Comparison of ENCODE assay signal across 7 mouse cellular contexts in genomic region chr7:80026118-80026989, GRCm38 (mm10). TPM values are rescaled to one million over a fixed set of nuclear protein-coding genes. Genes with fewer than 3 reads are reported as not detected.
DNase-seq lines count a peak whose midpoint lies in the region; ATAC-seq and TF ChIP-seq lines count a peak whose summit lies in the region.

No protein-coding gene starts in this region.

- no peaks in the 10 kb centered on the region for H3K9me3 ChIP-seq in embryonic facial prominence, embryonic 12.5 days
- H3K9me3 ChIP-seq in heart, embryonic 15.5 days (replicated peaks): no peaks in the 10 kb centered on the region
- H3K9me3 ChIP-seq in lung, postnatal 0 days (ENCODE audit: low read length): no peaks in the 10 kb centered on the region

- no peak for TF ChIP-seq EP300 in lung, postnatal 0 days (IDR thresholded peaks at IDR 0.05)

- no peaks in the 10 kb centered on the region for H3K27me3 ChIP-seq in embryonic facial prominence, embryonic 12.5 days
- no peaks in the 10 kb centered on the region for H3K27me3 ChIP-seq in heart, embryonic 15.5 days
- H3K27me3 ChIP-seq in lung, postnatal 0 days (replicated peaks; ENCODE audit: insufficient read depth, low read length): no peaks in the 10 kb centered on the region

- H3K4me1 ChIP-seq in embryonic facial prominence, embryonic 12.5 days: peaks cover 29% of the 10 kb centered on the region
- H3K4me1 ChIP-seq in heart, embryonic 15.5 days (replicated peaks): peaks cover 33% of the 10 kb centered on the region
- H3K4me1 ChIP-seq in lung, postnatal 0 days (ENCODE audit: insufficient read depth, low read depth, low read length): no peaks in the 10 kb centered on the region; the same call in 1 of the 2 replicates

- TF ChIP-seq CTCF in layer of hippocampus, adult 2 months (conservative IDR thresholded peaks at IDR 0.05): no peak
- no peak for TF ChIP-seq CTCF in lung, postnatal 0 days (IDR thresholded peaks at IDR 0.05)

- peak; percentile 53 for ATAC-seq in CD4-positive, CD25-positive, alpha-beta regulatory T cell, adult 4 months
- ATAC-seq in embryonic facial prominence, embryonic 12.5 days (ENCODE audit: insufficient number of reproducible peaks, insufficient read depth, low FRiP score, low TSS enrichment): peak; percentile 32
- ATAC-seq in heart, embryonic 15.5 days (replicated peaks; ENCODE audit: insufficient number of reproducible peaks, insufficient read depth, low FRiP score, low read depth): peak; percentile 29
- ATAC-seq in lung, postnatal 0 days: peak; percentile 23

- H3K4me2 ChIP-seq in embryonic facial prominence, embryonic 12.5 days (replicated peaks): peak overlapping the region; percentile 94
- H3K4me2 ChIP-seq in heart, embryonic 15.5 days: peak overlapping the region; percentile 92
- peak overlapping the region; percentile 95 for H3K4me2 ChIP-seq in lung, postnatal 0 days (replicated peaks; ENCODE audit: low read depth, low read length)

- DNase-seq in adipocyte (ENCODE audit: low spot score): peak; percentile 64
- peak; percentile 44 to 63 for DNase-seq in layer of hippocampus, adult 2 months (ENCODE audit: low spot score in 2 of 2)
- DNase-seq in lung, postnatal 0 days (ENCODE audit: low spot score): peak; percentile 83
- DNase-seq in right cerebral cortex, adult 2 months (ENCODE audit: low spot score in 2 of 2): peak; percentile 49 to 52

- H3K9ac ChIP-seq in embryonic facial prominence, embryonic 12.5 days: peak overlapping the region; percentile 76
- peak overlapping the region; percentile 98 for H3K9ac ChIP-seq in heart, embryonic 15.5 days
- peak overlapping the region; percentile 88 for H3K9ac ChIP-seq in lung, postnatal 0 days (replicated peaks; ENCODE audit: low read depth)

- no peaks in the 10 kb centered on the region for H3K36me3 ChIP-seq in embryonic facial prominence, embryonic 12.5 days
- no peaks in the 10 kb centered on the region for H3K36me3 ChIP-seq in heart, embryonic 15.5 days
- no peaks in the 10 kb centered on the region for H3K36me3 ChIP-seq in lung, postnatal 0 days (ENCODE audit: insufficient read depth, low read length)

- peak overlapping the region; percentile 68 for H3K4me3 ChIP-seq in embryonic facial prominence, embryonic 12.5 days
- peak overlapping the region; percentile 94 for H3K4me3 ChIP-seq in heart, embryonic 15.5 days
- peak overlapping the region; percentile 84 for H3K4me3 ChIP-seq in layer of hippocampus, adult 2 months
- H3K4me3 ChIP-seq in lung, postnatal 0 days (ENCODE audit: low read depth, low read length): peak overlapping the region; percentile 87

- H3K27ac ChIP-seq in embryonic facial prominence, embryonic 12.5 days: peak overlapping the region; percentile 95
- peak overlapping the region; percentile 97 for H3K27ac ChIP-seq in heart, embryonic 15.5 days
- H3K27ac ChIP-seq in layer of hippocampus, adult 2 months: peak overlapping the region; percentile 90
- H3K27ac ChIP-seq in lung, postnatal 0 days (ENCODE audit: low read length): peak overlapping the region; percentile 98

- under 1% methylated on average over 39 of the region's 59 CpGs for WGBS in embryonic facial prominence, embryonic 12.5 days
- WGBS in heart, embryonic 15.5 days: 1% methylated on average over 48 of the region's 59 CpGs
- 1% methylated on average over 19 of the region's 59 CpGs for WGBS in lung, postnatal 0 days

RNA-seq across cellular contexts. Expression of gene Zfp710, which starts 1.7 kb away (rescaled TPM):
- 1 to 10 TPM; 4.1 to 7.0 TPM for polyA plus RNA-seq in CD4-positive, CD25-positive, alpha-beta regulatory T cell, adult 4 months (2017; shearing (Covaris generic))
- 21.6 and 22.2 TPM in 2 replicates for polyA plus RNA-seq in embryonic facial prominence, embryonic 12.5 days (2016; fragmentation: Nextera tagmentation; extraction: Ambion mirVana)
- polyA plus RNA-seq in heart, embryonic 15.5 days (2015; fragmentation: Nextera tagmentation; extraction: Ambion mirVana): 9.4 and 13.6 TPM in 2 replicates
- total RNA-seq in layer of hippocampus, adult 2 months (2021): 10 to 100 TPM; 21.4 to 27.3 TPM
- polyA plus RNA-seq in lung, postnatal 0 days (2015; fragmentation: Nextera tagmentation; extraction: Ambion mirVana): 11.1 and 12.9 TPM in 2 replicates

Comparison
In these comparisons a context has a peak if more than half of its experiments do, and no peak if none do; other contexts are left out.
1. Peak in every context shown above with its lines: DNase-seq, ATAC-seq, H3K4me3 ChIP-seq and H3K27ac ChIP-seq.